Mouse (Mus musculus) central nervous system, embryonic 14 days (tissue): Measurements from ENCODE around the gene Speg. TPM values are rescaled to one million over a fixed set of nuclear protein-coding genes. Genes with fewer than 3 reads are reported as not detected.

Experiments
- polyA plus RNA-seq: library from polyadenylated mRNA; depleted of rRNA; stranded (reverse); fragments of >200 nt; gene quantifications from 2 replicates; pipeline ENCODE4 v1.2.3, GENCODE M21; 2012; rRNA removed

Gene Speg
- 41.4 and 54.7 TPM in 2 replicates for polyA plus RNA-seq

DNA sequence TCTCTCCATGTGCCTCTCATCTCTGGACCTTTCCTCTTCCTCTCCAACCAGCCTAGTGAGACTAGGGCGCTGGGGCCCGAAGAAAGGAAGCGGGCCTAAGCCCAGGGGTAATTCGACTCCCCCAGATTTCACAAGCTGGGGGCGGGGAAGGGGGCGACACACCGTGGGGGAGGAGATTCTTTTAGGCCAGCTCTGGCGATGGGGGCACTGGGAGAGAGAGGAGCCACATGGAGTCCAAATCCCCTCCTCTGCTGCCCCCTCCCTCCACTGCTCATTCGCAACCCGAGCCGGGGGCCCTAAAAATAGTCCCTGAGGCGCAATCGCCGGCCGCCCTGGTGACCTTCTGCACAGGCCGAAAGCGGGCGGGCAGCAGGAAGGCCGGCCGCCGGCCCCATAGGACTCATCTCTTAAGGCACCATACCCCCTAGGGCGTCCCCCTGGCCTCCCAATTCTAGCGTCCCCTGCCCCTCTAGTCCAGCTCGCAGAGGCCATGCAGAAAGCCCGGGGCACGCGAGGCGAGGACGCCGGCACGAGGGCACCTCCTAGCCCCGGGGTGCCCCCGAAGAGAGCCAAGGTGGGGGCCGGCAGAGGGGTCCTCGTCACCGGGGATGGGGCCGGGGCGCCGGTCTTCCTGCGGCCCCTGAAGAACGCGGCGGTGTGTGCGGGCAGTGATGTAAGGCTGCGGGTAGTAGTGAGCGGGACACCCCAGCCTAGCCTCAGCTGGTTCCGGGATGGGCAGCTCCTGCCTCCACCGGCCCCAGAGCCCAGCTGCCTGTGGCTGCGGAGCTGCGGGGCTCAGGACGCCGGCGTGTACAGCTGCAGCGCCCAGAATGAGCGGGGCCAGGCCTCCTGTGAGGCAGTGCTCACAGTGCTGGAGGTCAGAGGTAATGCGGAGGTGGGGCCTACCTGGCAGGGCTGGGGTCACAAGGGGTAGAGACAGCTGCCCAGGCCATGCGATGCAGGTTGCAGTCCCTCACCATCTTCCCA lies at the start of gene Speg:
Gene Speg (plus strand): TSS at position 348 of the 987 bp plus-strand sequence.

GRCm38 (mm10) chr1:75360112-75361031 lies 14.7 kb upstream of the Speg start, which contains the start of gene Des:
Des (plus strand) TSS chr1:75360329.

DNA sequence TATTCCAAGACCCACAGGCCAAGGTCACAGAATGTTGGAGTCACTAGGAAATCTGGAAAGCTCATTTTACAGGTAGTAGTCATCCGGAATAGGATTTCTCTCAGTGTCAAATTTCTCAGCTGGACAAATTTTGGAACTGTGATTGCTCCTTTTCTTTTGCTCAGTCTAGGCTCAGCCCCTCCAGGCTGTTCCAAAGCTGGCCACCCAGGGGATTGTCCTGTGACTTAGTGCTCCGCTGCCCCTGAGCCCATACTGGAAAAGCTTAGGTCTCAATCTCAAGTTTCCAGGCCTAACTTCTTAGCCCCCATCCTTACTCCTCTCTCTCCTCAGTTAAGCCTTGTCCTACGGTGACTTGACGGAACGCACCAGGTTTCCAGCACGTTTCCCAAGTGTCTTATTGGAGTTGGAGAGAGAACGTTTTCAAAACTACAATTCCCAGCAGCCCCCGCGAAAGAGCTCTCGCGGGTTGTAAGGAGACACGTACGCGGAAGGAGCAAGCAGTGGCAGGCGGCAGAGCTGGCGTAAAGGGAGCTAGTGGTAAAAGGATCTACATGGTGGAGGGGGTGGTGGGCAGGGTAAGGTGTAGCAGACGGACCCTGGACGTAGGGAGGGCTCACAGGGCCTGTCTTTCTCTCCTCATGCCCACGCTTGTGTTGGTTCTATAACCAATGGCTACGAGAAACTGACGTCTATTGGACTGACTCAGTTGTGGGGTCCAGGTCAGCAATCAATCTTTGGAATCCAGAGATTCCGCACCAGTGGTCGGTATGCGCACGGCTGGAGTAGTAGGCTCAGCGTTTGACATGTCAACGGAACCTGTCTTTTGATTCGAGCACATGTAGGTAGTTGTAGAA lies 60.6 kb downstream of the Speg start, which contains the start of gene Gmppa:
Gene Gmppa (plus strand): TSS at position 456 of the 854 bp plus-strand sequence.

DNA sequence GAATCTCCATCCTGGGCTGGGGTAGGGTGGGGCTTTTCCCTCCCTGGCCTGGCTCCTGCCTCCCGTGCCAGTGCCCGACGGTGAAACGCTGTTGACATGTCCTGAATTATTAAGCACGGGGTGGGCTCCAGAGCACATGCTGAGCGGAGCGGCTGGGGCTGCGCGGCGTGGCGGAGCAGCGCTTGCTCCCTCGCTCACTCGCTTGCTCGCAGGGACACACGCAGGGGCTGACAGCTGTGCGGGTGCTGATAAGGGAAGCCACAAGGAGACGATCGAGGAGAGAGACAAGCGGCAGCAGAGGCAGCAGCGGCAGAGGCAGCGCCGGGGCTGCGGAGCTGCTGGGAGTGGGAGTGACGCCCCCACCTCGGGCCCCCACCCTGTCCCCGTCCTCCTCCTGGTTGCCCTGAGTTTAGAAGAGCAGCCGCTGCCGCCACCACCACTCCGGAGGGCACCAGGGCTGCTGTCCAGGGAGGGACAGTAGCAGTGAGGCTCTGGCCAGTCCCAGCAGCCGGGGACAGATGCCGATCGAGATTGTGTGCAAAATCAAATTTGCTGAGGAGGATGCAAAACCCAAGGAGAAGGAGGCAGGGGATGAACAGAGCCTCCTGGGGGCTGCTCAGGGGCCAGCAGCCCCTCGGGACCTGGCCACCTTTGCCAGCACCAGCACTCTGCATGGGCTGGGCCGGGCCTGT lies 75.4 kb downstream of the Speg start, which contains the start of gene Asic4:
Gene Asic4 (plus strand): TSS at position 123 of the 692 bp plus-strand sequence.

GRCm38 (mm10) chr1:75478916-75479634 lies 104.0 kb downstream of the Speg start, which contains the start of the genes Chpf and Tmem198:
Chpf (minus strand) TSS chr1:75479307.
Tmem198 (plus strand) TSS chr1:75479532.

Other genes with a start within 250 kb of the Speg start
- gene Slc23a3, start 241.4 kb upstream of the Speg start, polyA plus RNA-seq: 0.06 and 0.15 TPM in 2 replicates
- gene Cnppd1, start 232.6 kb upstream of the Speg start, polyA plus RNA-seq: 60.0 and 62.1 TPM in 2 replicates
- 139 and 143 TPM in 2 replicates for gene Retreg2, start 232.5 kb upstream of the Speg start, polyA plus RNA-seq
- gene Zfand2b, start 206.7 kb upstream of the Speg start, polyA plus RNA-seq: 53.6 and 56.3 TPM in 2 replicates
- 31.6 and 32.7 TPM in 2 replicates for gene Abcb6, start 194.9 kb upstream of the Speg start, polyA plus RNA-seq
- 30.2 and 33.0 TPM in 2 replicates for gene Ankzf1, start 183.1 kb upstream of the Speg start, polyA plus RNA-seq
- 55.1 and 56.4 TPM in 2 replicates for gene Atg9a, start 183.1 kb upstream of the Speg start, polyA plus RNA-seq
- 40.1 and 40.9 TPM in 2 replicates for gene Glb1l, start 164.5 kb upstream of the Speg start, polyA plus RNA-seq
- gene Stk16, start 164.5 kb upstream of the Speg start, polyA plus RNA-seq: 261 and 262 TPM in 2 replicates
- gene Tuba4a, start 155.4 kb upstream of the Speg start, polyA plus RNA-seq: 6.3 and 6.9 TPM in 2 replicates
- not detected in 2 replicates for gene A630095N17Rik, start 143.2 kb upstream of the Speg start, polyA plus RNA-seq
- 49.5 and 53.3 TPM in 2 replicates for gene Dnajb2, start 138.9 kb upstream of the Speg start, polyA plus RNA-seq
- 36.6 and 47.6 TPM in 2 replicates for gene Ptprn, start 110.8 kb upstream of the Speg start, polyA plus RNA-seq
- gene Resp18, start 96.9 kb upstream of the Speg start, polyA plus RNA-seq: 58.6 and 67.6 TPM in 2 replicates
- gene Dnpep, start 57.3 kb upstream of the Speg start, polyA plus RNA-seq: 146 and 166 TPM in 2 replicates
- gene Des, start 15.0 kb upstream of the Speg start, polyA plus RNA-seq: 0.93 and 10.1 TPM in 2 replicates
- 101 and 108 TPM in 2 replicates for gene Gmppa, start 60.6 kb downstream of the Speg start, polyA plus RNA-seq
- gene Asic4, start 75.1 kb downstream of the Speg start, polyA plus RNA-seq: 22.4 and 30.0 TPM in 2 replicates
- 52.0 and 66.5 TPM in 2 replicates for gene Chpf, start 104.0 kb downstream of the Speg start, polyA plus RNA-seq
- 34.7 and 39.6 TPM in 2 replicates for gene Tmem198, start 104.2 kb downstream of the Speg start, polyA plus RNA-seq
- 53.1 and 100 TPM in 2 replicates for gene Obsl1, start 131.2 kb downstream of the Speg start, polyA plus RNA-seq
- gene Inha, start 131.8 kb downstream of the Speg start, polyA plus RNA-seq: 54.6 and 59.8 TPM in 2 replicates
- gene Stk11ip, start 146.2 kb downstream of the Speg start, polyA plus RNA-seq: 34.9 and 35.1 TPM in 2 replicates
- gene Slc4a3, start 171.0 kb downstream of the Speg start, polyA plus RNA-seq: 52.2 and 67.1 TPM in 2 replicates